Mouse (Mus musculus): ENCODE measurements around the gene Mrps36.

- TF ChIP-seq CTCF (IDR thresholded peaks at IDR 0.05; ENCODE audit: borderline replicate concordance, control insufficient read depth, extremely low read depth, insufficient read depth, low read length, poor library complexity): no peak
- TF ChIP-seq POLR2A (IDR thresholded peaks at IDR 0.05; ENCODE audit: control insufficient read depth, extremely low read depth, insufficient read depth, low read length, poor library complexity): no peak
Measured at GRCm38 (mm10) chr13:100724051-100724754, 20.3 kb downstream of the Mrps36 start.
